Mouse (Mus musculus): ENCODE results near the gene Lhx2.

Gene Lhx2

DNA sequence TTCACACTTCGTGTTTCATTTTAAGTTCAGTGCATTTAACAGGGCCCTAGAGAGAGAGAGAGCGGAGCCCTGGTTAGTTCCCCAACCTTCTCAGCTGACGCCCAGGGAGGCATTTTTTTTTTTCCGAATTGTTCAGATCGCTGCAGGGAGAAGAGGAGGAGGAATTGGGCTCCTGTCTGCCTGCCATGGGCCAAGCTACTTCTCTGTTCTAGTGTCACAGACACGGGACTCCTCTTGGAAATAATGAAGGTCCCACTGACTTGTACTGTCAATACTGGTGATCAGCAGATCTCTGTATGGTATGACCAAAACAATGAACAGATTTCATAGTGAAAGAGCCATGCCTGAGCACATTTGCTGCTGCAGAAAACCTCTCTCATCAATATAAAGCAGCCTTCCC is 7.3 kb downstream of the Lhx2 start:
- in situ Hi-C loops (cut with MboI; ENCODE audit: unreplicated experiment in 2 of 2): no loop called here

DNA sequence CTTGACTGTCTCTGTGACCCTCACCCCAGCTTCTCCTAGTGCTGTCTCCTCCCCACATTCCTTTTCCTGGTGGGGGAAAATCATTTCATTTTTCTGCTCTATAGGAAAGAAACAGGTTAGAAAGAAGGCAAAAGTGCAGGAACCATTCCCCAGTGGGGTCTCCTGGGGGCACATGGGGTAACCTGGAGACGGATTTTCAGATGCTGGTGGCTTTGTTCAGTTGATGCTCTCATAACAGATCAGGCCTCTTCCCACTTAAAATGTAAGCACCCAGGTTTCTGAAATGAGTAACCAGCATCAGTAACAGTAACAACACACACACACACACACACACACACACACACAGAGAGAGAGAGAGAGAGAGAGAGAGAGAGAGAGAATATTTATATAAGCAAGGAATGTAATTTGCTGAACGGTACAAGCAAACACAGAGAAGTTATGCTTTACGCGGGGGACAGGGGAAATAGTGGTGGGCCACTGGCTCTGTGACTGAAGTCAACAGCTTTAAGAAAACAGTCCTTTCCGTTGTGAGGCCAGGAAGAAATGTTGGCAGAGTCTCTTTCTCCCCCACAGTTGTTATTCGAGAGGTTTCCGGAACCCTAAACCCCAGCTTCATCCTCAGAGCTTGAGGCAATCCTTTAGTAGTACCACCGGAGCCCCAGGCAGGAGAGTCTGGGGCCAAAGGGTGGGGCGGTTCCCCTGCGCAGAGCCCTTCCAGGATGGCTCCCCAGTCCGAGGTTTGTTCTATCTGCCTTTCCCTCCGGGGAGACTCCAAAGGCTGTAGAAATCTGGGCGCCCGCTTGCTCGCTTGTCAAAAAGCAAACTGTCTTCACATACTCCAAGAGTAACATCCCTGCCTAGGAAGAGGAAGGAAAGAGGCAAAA is 8.0 kb downstream of the Lhx2 start:
- in situ Hi-C loops (cut with MboI; ENCODE audit: unreplicated experiment in 2 of 2): no loop called here

DNA sequence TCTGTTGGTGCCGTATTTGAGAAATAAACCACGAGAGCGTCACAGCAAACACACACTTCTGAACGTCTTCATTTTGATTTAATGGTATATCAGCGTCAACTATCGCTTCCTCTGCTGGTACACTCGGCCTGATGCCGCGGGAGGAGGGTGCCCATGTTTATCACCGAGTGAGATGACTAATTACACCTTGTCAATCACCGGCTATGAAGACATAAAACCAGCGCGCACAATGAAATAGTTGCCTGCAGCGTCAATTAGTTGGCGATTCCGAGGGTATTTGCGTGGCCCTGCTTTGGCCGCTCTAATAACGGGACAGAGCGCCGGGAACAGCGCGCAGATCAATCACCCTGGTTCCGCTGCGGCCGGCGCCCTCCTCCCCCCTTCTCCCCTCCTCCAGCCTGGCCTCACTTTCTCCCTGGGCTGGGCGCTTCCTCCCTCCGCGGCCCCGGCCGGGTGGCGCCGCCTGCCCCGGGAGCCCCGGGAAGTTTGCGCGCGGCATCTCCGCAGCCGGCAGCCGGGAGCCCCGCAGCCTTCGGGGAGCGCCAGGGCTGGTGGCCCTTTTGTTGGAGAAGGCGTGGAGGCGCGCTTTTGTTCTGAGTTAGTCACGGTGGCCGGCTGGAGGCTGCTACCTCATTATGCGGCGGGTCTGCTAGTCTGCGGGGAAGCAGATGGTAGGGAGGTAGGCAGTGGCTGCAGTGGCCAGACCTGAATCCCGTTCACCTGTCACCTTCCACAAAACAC is 8.9 kb downstream of the Lhx2 start:
- in situ Hi-C loops (cut with MboI; ENCODE audit: unreplicated experiment in 2 of 2): no loop called here

DNA sequence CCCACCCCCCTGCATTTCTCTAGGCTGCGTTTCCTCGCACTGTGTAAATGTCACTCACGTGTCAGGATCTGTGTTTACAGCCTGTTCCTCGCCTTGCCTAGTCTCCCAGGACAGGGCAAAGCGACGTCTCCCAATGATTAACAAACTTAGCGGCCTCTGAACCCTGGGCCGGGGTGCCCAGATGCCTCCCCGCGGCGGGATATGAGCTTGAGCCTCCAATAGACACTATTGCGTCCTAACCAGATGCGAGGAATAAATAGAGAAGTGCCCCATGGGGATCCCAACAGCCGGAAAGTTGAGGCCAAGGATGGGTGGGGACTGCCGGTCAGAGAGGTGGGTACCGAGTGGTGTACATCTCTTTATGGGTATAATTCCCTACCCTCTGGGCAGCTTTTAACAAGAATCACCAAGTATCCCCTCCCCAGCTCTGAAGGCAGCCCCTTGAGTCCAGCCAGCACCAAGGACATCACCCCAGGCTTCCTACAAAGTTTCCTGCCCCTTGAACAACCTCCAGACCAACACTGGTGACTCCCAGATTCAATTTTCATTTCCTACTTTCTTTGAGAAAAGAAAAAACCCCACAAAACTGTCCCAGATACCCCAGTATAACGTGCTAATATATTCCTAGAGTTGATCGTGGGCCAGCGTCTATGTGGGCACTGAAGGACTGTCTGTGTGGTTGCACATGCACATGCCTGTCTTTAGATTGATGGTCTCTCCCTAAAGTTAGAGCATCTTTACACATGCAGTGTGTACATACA is 9.8 kb downstream of the Lhx2 start:
- in situ Hi-C loops (cut with MboI; ENCODE audit: unreplicated experiment in 2 of 2): no loop called here

DNA sequence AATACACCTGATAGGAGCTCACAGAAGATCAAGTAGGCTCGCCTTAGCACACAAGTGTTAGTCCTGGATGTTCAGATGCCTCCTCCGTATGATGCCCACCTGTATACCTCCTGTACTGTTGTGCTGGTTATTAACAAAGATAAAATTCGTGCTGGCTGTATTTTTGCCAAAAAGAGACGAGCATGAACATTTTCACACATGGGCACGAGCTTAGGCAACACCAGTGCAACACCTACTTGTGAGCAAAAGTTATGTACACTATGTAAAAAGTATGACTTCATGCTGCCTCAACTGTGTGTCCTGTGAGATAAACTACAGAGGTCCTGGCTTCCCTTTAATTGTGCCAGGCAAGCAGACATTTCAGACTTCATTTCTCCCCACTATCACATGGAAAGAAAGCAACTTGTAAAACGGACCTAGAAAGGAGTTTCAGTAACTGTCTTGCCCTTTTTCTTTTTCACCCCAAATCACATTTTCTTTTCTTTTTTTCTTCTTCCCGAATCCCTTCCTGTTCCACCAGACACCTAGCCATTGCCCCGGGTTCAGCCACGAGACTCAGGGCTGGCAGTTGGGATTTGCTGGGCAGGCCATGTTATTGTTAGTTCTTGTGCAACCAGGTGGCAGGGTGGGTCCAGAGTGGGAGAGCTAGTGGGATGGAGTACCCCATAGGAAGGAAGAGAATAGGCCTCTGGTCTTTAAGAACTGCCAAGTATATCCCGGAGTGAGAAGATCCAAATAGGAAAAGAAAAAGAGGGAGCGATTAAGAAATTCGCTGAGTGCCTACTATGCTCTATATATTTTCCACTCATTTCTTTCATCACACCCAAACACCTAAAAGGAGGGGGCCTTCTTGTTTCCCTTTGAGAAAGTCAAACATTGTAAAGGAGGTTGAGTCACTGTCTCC is 10.6 kb downstream of the Lhx2 start:
- in situ Hi-C loops (cut with MboI; ENCODE audit: unreplicated experiment in 2 of 2): loop anchor here in 1 of 2 experiments (25.0 kb wide), 1 partner anchor 1012 kb away; the partner anchor contains the start of gene Olfr368

DNA sequence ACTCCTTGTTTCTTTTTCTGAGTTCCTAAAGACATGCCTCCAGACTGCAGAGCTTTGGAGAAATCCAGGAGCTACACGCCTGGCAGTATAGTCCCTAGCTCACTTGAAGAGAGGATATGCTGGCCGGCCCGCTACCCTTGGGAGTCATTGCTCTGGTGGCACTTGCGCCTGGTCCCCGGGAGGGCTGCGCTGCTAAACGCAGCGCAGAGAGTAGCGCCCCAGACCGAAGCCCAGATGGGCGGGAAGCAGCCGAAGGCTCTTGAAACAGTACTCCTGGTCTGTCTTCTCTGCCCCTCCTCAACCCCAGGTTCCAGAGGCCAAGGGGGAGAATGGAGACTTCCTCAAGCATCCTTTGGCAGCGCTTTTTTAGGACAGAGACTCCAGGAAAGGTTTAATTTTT is 11.3 kb downstream of the Lhx2 start:
- in situ Hi-C loops (cut with MboI; ENCODE audit: unreplicated experiment in 2 of 2): loop anchor here in 1 of 2 experiments (25.0 kb wide), 1 partner anchor 1013 kb away; the partner anchor contains the start of gene Olfr368

DNA sequence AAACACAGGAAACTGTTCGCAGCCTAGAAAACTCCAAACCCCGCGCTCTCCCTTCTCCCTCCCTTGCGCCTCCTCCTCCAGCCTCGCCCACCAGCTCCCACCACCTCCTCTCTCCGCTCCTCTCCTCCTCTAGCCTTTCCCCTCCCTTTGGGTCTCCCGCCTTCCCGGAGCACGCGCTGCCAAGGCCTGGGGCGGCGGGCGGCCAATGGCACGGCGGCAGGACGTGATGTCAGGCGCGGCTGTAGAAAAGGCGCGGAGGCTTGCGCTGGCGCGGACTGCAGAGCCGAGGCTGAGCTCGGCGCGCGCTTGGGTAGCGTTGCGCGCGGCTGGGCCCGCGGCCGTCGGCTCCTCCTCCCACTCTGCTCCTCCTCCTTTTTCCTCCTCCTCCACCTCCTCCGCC is 11.7 kb downstream of the Lhx2 start:
- in situ Hi-C loops (cut with MboI; ENCODE audit: unreplicated experiment in 2 of 2): loop anchor here in 1 of 2 experiments (25.0 kb wide), 1 partner anchor 1013 kb away; the partner anchor contains the start of gene Olfr368

DNA sequence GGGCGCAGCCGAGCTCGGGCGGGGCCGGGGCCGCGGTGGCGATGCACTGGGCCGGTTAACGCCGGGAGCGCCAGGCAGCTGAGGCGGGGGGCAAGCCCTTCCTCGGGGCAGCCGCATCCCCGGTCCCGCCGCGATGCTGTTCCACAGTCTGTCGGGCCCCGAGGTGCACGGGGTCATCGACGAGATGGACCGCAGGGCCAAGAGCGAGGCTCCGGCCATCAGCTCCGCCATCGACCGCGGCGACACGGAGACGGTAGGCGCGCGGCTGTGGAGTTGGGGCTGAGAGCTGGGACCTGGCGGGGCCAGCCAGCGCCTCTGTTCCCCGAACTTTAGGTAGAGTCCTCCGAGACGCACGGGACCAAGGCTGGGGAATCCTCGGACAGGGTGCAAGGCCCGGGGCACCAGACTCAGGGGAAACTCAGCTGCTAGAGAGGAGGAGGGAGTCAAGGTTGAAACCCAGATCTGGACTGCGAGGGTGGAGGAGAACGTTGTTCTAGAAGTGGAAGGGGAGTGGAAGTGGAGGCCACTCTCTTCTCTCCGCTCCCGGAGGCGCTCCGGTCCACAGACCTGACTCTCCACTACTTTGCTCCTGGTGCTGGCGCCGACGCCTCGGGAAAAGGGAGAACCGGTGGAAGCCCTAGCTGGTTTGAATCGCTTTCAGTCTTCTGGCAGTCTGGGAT is 12.7 kb downstream of the Lhx2 start:
- in situ Hi-C loops (cut with MboI; ENCODE audit: unreplicated experiment in 2 of 2): loop anchor here in 1 of 2 experiments (25.0 kb wide), 1 partner anchor 1014 kb away; the partner anchor contains the start of gene Olfr368

DNA sequence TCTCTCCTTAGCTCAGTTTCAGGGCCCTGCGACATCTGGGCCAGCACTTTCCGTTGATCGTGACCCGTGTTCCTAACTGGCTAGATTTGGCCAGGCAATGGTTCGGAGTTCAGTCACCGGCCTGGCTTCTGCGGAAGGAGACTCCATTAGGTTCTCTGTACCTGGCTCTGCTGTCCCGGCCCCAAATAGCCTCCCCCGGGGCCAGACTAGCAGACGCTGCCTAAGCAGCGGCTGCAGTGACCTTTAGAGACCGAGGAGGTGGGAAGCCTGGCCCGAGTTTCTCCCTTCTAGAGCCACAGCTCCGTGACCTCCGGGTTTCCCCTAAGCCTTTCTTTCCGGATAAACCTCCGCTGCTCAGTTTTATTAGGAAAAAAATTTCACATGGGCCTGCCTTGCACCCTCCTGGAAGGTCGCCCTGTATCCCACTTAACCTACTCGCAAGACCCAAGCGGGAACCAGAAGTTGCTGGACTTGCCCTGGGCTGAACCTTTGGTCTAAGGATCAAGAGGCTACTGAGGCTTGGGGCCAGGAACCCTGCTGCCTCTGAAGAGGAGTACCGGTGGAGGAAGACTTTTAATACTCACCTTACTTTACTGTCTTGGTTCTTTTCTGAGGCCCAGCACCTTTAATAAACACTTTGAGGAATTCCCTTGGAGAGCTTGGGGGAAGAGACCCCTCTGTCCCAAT is 13.4 kb downstream of the Lhx2 start:
- in situ Hi-C loops (cut with MboI; ENCODE audit: unreplicated experiment in 2 of 2): loop anchor here in 1 of 2 experiments (25.0 kb wide), 1 partner anchor 1015 kb away; the partner anchor contains the start of gene Olfr368

DNA sequence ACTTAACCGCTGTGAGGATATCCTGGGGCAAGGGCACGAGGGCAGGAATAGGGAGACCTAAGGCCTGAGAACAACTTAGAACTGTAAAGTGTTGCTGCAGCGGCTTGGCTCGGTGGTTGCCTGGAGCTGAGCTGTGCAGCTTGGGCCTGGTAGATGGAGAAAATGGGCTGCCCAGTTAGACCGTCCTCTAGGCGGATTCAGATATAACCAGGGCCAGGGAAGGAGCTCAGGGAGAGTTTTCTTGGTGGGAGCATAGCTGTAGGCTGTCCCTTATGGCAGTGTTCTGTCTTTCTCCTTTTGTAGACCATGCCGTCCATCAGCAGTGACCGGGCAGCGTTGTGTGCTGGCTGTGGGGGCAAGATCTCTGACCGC is 13.9 kb downstream of the Lhx2 start:
- in situ Hi-C loops (cut with MboI; ENCODE audit: unreplicated experiment in 2 of 2): loop anchor here in 1 of 2 experiments (25.0 kb wide), 1 partner anchor 1016 kb away; the partner anchor contains the start of gene Olfr368

DNA sequence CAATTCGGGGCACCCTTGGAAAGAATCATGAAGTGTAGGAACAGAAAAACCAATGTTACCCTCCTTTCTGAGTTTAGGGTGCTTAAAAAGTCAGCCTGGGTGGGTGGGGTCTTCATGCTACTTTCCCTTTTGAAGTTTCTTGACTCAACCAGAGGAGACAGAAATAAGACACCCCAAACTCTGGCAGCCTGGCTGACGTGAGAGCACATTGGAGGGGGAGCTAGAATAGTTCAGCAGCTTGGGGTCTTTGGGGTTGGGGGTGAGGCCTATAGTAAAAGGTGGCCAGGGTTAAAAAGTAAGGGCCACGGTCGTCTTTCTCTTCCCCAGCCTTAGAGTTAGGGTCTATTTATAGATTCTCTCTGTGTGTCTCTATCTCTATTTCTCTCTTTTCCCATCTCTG is 14.6 kb downstream of the Lhx2 start:
- in situ Hi-C loops (cut with MboI; ENCODE audit: unreplicated experiment in 2 of 2): loop anchor here in 1 of 2 experiments (25.0 kb wide), 1 partner anchor 1016 kb away; the partner anchor contains the start of gene Olfr368

DNA sequence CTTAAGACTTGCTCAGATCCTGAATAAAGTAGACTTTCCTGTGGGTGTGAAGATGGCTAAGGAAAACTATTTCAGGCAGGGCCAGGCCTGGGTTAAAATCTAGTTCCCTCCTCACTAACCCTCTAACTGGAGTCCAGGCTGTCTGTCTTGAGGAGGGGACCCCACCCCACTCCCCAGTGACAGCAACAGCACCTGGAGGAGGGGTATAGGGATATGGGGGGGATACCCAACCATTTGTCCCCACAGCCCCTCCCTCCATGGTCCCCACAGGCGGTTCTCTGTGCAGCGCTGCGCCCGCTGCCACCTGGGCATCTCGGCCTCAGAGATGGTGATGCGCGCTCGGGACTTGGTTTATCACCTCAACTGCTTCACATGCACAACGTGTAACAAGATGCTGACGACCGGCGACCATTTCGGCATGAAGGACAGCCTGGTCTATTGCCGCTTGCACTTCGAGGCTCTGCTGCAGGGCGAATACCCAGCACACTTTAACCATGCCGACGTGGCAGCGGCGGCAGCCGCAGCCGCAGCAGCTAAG is 15.2 kb downstream of the Lhx2 start:
- in situ Hi-C loops (cut with MboI; ENCODE audit: unreplicated experiment in 2 of 2): loop anchor here in 1 of 2 experiments (25.0 kb wide), 1 partner anchor 1017 kb away; the partner anchor contains the start of gene Olfr368

DNA sequence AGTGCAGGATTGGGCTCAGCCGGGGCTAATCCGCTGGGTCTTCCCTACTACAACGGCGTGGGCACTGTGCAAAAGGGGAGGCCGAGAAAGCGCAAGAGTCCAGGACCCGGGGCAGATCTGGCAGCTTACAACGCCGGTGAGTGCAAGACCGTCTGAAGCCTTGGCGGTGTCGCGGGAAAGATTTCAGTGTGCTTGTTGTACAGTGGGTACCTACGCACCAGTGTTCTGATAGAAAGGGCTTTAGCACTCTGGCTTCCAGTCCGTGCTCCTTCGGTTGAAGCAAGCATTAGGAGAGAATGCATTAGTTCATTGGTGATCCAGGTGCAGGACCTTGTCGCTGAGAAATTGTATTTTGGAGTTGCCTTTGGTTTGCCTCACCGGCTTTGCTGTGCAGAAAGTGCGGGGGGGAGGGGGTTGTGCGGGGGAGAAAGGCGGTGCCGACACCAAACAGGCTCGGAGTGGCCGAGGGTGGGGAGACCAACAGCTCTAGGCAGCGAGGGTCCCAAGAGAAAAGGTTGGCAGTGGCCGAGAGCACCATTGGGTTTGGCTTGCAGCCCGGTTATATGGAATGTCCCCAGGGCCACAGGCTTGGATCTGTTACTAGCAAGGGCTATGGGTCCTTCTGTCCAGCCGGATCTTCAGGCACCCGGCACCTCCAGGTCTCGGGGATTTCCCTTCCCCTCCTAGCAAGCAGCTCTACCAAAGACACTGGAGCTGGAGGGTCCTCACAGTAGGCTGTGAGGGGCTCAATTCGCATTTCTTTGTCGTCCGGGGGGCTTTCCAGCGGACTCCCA is 15.8 kb downstream of the Lhx2 start:
- in situ Hi-C loops (cut with MboI; ENCODE audit: unreplicated experiment in 2 of 2): loop anchor here in 1 of 2 experiments (25.0 kb wide), 1 partner anchor 1018 kb away; the partner anchor contains the start of gene Olfr368

DNA sequence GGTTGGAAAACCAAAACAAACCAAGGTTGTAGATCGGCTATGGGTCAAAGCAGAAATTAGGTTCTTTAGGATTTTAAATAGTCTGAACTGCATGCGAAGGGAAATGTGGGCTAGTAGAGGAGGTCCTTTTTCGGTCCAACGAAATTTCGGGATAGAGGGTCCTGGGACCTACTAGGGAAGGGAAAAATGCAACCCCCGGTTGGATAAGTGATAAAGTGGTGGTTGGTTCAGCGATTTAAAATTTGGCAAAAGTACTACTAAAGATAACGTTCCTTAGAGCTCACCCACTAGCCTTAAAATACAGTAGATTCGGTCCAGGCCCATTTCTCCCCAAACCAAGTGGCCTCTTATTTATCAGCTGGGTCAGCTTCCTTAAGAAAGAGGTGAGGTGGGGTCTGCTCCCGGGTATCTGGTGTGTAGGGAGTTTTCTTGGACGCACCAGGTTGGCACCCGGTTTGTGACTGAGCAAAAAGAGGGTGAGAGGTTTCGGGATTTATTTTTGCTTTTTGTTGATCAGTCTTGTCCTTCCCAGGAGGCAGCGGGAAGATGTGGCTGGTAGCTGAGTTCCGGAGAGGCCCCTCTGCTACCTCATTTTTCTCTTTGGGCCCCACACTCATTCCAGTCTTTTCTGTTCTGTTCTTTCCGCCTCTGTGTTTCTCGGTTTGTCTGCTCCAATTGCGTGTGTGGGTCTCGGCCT is 16.8 kb downstream of the Lhx2 start:
- in situ Hi-C loops (cut with MboI; ENCODE audit: unreplicated experiment in 2 of 2): loop anchor here in 1 of 2 experiments (25.0 kb wide), 1 partner anchor 1019 kb away; the partner anchor contains the start of gene Olfr368

DNA sequence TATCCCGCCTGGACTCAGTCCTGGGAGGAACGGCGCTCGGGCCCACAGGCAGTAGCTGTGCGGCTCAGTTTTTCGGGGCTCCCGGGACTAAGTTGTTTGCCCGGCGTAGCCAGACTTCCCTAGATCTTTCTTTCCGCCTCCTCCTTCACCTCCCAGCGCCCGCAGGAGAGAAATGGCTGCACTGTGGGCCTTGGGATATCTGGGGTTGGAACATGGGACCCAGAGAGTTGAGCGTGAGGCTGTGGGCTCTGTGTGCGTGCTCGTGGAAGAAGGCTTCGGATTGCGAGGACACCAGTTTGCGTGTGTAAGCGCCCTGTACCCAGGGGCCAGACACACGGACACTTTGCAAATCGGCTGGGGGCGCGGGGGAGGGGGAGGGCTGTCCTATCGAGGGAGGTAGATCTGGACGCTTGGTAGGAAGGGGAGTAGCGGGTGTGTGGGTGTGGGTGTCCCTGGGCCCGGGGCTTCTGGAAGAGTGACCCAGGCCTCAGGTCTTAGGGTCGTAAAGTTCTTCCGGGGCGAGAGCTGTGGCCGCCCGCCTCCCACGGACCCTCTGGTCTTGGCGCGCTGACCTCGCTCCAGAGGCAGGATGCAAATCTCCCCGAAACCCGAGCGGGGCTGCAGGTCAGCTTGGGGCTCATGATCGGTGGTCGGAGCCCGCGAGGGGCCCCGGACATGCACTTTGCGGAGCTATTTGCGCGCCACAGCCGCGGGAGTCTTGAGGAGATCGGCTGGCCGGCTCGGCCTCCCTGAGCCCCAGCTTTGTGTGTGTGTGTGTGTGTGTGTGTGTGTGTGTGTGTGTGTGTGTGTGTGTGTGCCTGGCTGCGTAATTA is 17.6 kb downstream of the Lhx2 start:
- in situ Hi-C loops (cut with MboI; ENCODE audit: unreplicated experiment in 2 of 2): loop anchor here in 1 of 2 experiments (25.0 kb wide), 1 partner anchor 1019 kb away; the partner anchor contains the start of gene Olfr368
